ENCODE assay signal across 26 mouse cellular contexts in the genomic region with DNA sequence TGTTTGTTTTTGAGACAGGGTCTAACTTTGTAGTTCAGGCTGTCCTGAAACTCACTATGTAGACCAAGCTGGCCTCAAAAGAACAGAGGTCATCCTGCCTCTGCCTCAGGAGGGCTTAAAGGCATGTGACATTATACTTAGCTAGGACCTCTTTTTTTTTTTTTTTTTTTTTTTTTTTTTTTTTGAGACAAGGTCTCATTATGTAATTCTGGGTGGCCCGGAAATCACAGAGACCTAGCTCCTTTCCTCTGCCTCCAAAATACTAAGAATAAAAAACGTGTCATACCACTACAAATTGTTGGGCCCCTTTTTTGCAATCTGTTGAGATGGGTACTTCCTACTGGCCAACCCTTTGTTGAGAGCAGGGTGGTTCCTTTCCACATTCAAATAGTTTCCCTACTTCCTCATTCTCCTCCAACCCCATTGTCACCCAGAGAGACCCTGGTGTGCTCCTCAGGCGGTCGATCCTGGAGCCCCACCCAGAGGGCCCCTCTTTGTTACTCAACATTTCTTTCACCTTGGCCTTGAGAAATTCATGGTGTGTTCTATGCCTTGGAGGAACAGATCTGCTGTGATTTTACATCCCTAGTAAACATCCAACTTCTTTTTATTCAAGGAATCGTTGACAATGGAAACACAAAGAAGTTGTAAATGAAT. TPM values are rescaled to one million over a fixed set of nuclear protein-coding genes. Genes with fewer than 3 reads are reported as not detected.
DNase-seq lines count a peak whose midpoint lies in the region; ATAC-seq and TF ChIP-seq lines count a peak whose summit lies in the region.
"Had no signal": no experiment of that assay in that cellular context is flagged by ENCODE, and none has a peak within 500 bp of the region (broad histone marks: within the 10 kb centered on the region; RNA-seq: fewer than 3 reads in every experiment).

No protein-coding gene starts in this region.

- no peak overlapping the region for H3K4me3 ChIP-seq in ES-E14 (ENCODE audit: insufficient read depth in 1 of 2, low read depth in 1 of 2, low read length in 2 of 2, poor library complexity in 1 of 2, severe bottlenecking in 1 of 2)
- H3K4me3 ChIP-seq in hindbrain, postnatal 0 days (ENCODE audit: low read length), result no peak overlapping the region
- no peak overlapping the region for H3K4me3 ChIP-seq in forebrain, embryonic 16.5 days (replicated peaks; ENCODE audit: low read length)
- H3K4me3 ChIP-seq: embryonic facial prominence, embryonic 15.5 days; heart, embryonic 13.5 days; hindbrain, embryonic 12.5 days; limb, embryonic 10.5 days; liver, embryonic 15.5 days; lung, embryonic 15.5 days had no signal

- H3K4me2 ChIP-seq in hindbrain, postnatal 0 days (ENCODE audit: low read depth, low read length), result no peak overlapping the region
- H3K4me2 ChIP-seq in forebrain, embryonic 16.5 days (ENCODE audit: low read length), result no peak overlapping the region
- H3K4me2 ChIP-seq: embryonic facial prominence, embryonic 15.5 days; heart, embryonic 13.5 days; hindbrain, embryonic 12.5 days; liver, embryonic 15.5 days; lung, embryonic 15.5 days; midbrain, embryonic 11.5 days had no signal

- no peak for TF ChIP-seq CTCF in hindbrain, postnatal 0 days (IDR thresholded peaks at IDR 0.05; ENCODE audit: low read depth)

- peak; percentile 86 for ATAC-seq in common myeloid progenitor, adult 5-6 weeks (replicated peaks; ENCODE audit: low read depth, poor library complexity, severe bottlenecking)
- ATAC-seq in neutrophil, adult 5-6 weeks (ENCODE audit: extremely low read depth, insufficient number of reproducible peaks, low FRiP score, poor library complexity, severe bottlenecking), result peak; percentile 49; the same call in 1 of the 2 replicates
- ATAC-seq in hindbrain, postnatal 0 days, result no peak
- no peak for ATAC-seq in forebrain, embryonic 16.5 days
- ATAC-seq: forebrain, embryonic 14.5 days; inflammation-experienced regulatory T-cells, adult 6 months had no signal

- DNase-seq in A20 (ENCODE audit: low read depth, low spot score) (peak; percentile 19), ES-E14 (ENCODE audit: low read depth, low spot score) (peak; percentile 91)
- no peak for DNase-seq in hindbrain, postnatal 0 days (ENCODE audit: low spot score)
- no peak for DNase-seq in layer of hippocampus, adult 8-10 months (ENCODE audit: low spot score in 2 of 2)
- DNase-seq: adrenal gland, postnatal 36 days; cerebellum, adult 11 months; cerebellum, postnatal 14 days; gastrocnemius, postnatal 10 days; heart, adult 18-20 months; heart, postnatal 14 days; kidney, adult 18-20 months; kidney, postnatal 4 days; liver; lung, postnatal 36 days had no signal

- no peaks in the 10 kb centered on the region for H3K36me3 ChIP-seq in ES-E14 (ENCODE audit: control insufficient read depth, insufficient read depth, low read length, poor library complexity, severe bottlenecking)
- H3K36me3 ChIP-seq in hindbrain, postnatal 0 days (ENCODE audit: insufficient read depth, low read length), result no peaks in the 10 kb centered on the region
- no peaks in the 10 kb centered on the region for H3K36me3 ChIP-seq in forebrain, embryonic 16.5 days (ENCODE audit: control insufficient read depth, insufficient read depth)
- H3K36me3 ChIP-seq: embryonic facial prominence, embryonic 15.5 days; heart, embryonic 13.5 days; hindbrain, embryonic 12.5 days; limb, embryonic 10.5 days; liver, embryonic 15.5 days; lung, embryonic 15.5 days had no signal

- no peaks in the 10 kb centered on the region for H3K9me3 ChIP-seq in ES-E14 (ENCODE audit: control insufficient read depth, insufficient read depth, low read depth, low read length)
- no peaks in the 10 kb centered on the region for H3K9me3 ChIP-seq in hindbrain, postnatal 0 days (ENCODE audit: low read length)
- no peaks in the 10 kb centered on the region for H3K9me3 ChIP-seq in forebrain, embryonic 16.5 days (ENCODE audit: control insufficient read depth, low read length)
- H3K9me3 ChIP-seq: embryonic facial prominence, embryonic 15.5 days; heart, embryonic 13.5 days; hindbrain, embryonic 12.5 days; limb, embryonic 10.5 days; liver, embryonic 15.5 days; lung, embryonic 15.5 days had no signal

- H3K27ac ChIP-seq in ES-E14 (ENCODE audit: insufficient read depth, low read depth, low read length, poor library complexity, severe bottlenecking), result peak overlapping the region; percentile 96; the same call in 1 of the 2 replicates
- no peak overlapping the region for H3K27ac ChIP-seq in hindbrain, postnatal 0 days
- H3K27ac ChIP-seq in forebrain, embryonic 16.5 days (ENCODE audit: low read length), result no peak overlapping the region
- H3K27ac ChIP-seq: embryonic facial prominence, embryonic 15.5 days; heart, embryonic 13.5 days; hindbrain, embryonic 12.5 days; limb, embryonic 10.5 days; liver, embryonic 15.5 days; lung, embryonic 15.5 days had no signal

- no peak overlapping the region; the same call in 1 of the 2 replicates for H3K9ac ChIP-seq in ES-E14 (ENCODE audit: insufficient read depth, low read depth, low read length, poor library complexity, severe bottlenecking)
- no peak overlapping the region for H3K9ac ChIP-seq in hindbrain, postnatal 0 days (replicated peaks; ENCODE audit: low read length)
- H3K9ac ChIP-seq in forebrain, embryonic 16.5 days (replicated peaks; ENCODE audit: low read depth, low read length), result no peak overlapping the region
- H3K9ac ChIP-seq: embryonic facial prominence, embryonic 15.5 days; heart, embryonic 13.5 days; hindbrain, embryonic 12.5 days; liver, embryonic 15.5 days; lung, embryonic 15.5 days had no signal

- peaks cover 9 to 30% of the 10 kb centered on the region in 2 experiments for H3K4me1 ChIP-seq in ES-E14 (ENCODE audit: control insufficient read depth in 2 of 2, insufficient read depth in 2 of 2, low read length in 2 of 2, poor library complexity in 1 of 2)
- no peaks in the 10 kb centered on the region for H3K4me1 ChIP-seq in hindbrain, postnatal 0 days (ENCODE audit: insufficient read depth, low read length)
- no peaks in the 10 kb centered on the region for H3K4me1 ChIP-seq in forebrain, embryonic 16.5 days (replicated peaks; ENCODE audit: control insufficient read depth, insufficient read depth, low read length)
- H3K4me1 ChIP-seq: embryonic facial prominence, embryonic 15.5 days; heart, embryonic 13.5 days; hindbrain, embryonic 12.5 days; limb, embryonic 10.5 days; lung, embryonic 15.5 days had no signal

- H3K27me3 ChIP-seq in hindbrain, postnatal 0 days (ENCODE audit: insufficient read depth, low read length), result no peaks in the 10 kb centered on the region
- no peaks in the 10 kb centered on the region for H3K27me3 ChIP-seq in forebrain, embryonic 16.5 days (replicated peaks; ENCODE audit: control insufficient read depth, insufficient read depth, low read length)
- H3K27me3 ChIP-seq: embryonic facial prominence, embryonic 15.5 days; heart, embryonic 13.5 days; hindbrain, embryonic 12.5 days; liver, embryonic 15.5 days; lung, embryonic 15.5 days had no signal

- in situ Hi-C loops in ES-E14 (cut with MboI; ENCODE audit: low sequenced_read_pairs in 2 of 2, unreplicated experiment in 2 of 2), result no loop called here

- WGBS in hindbrain, postnatal 0 days, result 67% methylated on average over 5 of the region's 5 CpGs
- 87% methylated on average over 5 of the region's 5 CpGs for WGBS in forebrain, embryonic 16.5 days

TF ChIP-seq in ES-E14, 5 proteins besides CTCF, POLR2A, EP300 and RAD21:
- TF ChIP-seq HCFC1 (IDR thresholded peaks at IDR 0.05; ENCODE audit: borderline replicate concordance, insufficient read depth, low read length) (no peak), ZNF384 (IDR thresholded peaks at IDR 0.05; ENCODE audit: low read depth, low read length) (peak; percentile 98), MAFK (IDR thresholded peaks at IDR 0.05; ENCODE audit: insufficient read depth, low read depth, low read length) (0 out of 2 replicates have a peak, but pooled peaks have one; percentile 2), ZC3H11A (IDR thresholded peaks at IDR 0.05; ENCODE audit: borderline replicate concordance, low read depth, low read length) (no peak), CHD2 (IDR thresholded peaks at IDR 0.05; ENCODE audit: low read depth, low read length) (no peak; the same call in 1 of the 2 replicates)
TF ChIP-seq in ES-E14: peak in this region for 2.

RNA-seq across cellular contexts. Expression of a gene that starts 7.3 kb away (rescaled TPM):
- 190 and 195 TPM in 2 replicates for total RNA-seq in ES-E14 (2012; rRNA removed)
- 37.6 and 44.5 TPM in 2 replicates for total RNA-seq in common myeloid progenitor, adult 5-6 weeks (2017)
- total RNA-seq in neutrophil, adult 5-6 weeks (2017), result 48.0 and 50.3 TPM in 2 replicates
- 20.3 and 21.6 TPM in 2 replicates for total RNA-seq in hindbrain, postnatal 0 days (2014; rRNA removed)
- 19.3 and 19.8 TPM in 2 replicates for polyA plus RNA-seq in hindbrain, postnatal 0 days (2015; fragmentation: Nextera tagmentation; extraction: Ambion mirVana)
- total RNA-seq in layer of hippocampus, adult 8-10 months (2022), result 10 to 100 TPM; 26.2 to 32.8 (median 31.4) TPM
- 36.6 and 37.5 TPM in 2 replicates for polyA plus RNA-seq in forebrain, embryonic 16.5 days (2015; fragmentation: Nextera tagmentation; extraction: Ambion mirVana)

Comparison
In these comparisons a context has a peak if more than half of its experiments do, and no peak if none do; other contexts are left out.
1. DNase-seq: peak in A20 (single experiment) and ES-E14 (single experiment); none in hindbrain, postnatal 0 days (single experiment) and layer of hippocampus, adult 8-10 months (0 of 2).
2. ATAC-seq: peak in common myeloid progenitor, adult 5-6 weeks (single experiment) and neutrophil, adult 5-6 weeks (single experiment); none in hindbrain, postnatal 0 days (single experiment) and forebrain, embryonic 16.5 days (single experiment).